Mouse (Mus musculus) fat pad, adult 2 months (tissue): Measurements from ENCODE around the gene Tmem92.

Experiments
- DNase-seq: peaks from one replicate; pipeline ENCODE4 v3.0.0-alpha.2; 2011; ENCODE audit warnings: low read depth, low spot score; ENCODE audit errors: extremely low read depth

Tmem92 gene

DNA sequence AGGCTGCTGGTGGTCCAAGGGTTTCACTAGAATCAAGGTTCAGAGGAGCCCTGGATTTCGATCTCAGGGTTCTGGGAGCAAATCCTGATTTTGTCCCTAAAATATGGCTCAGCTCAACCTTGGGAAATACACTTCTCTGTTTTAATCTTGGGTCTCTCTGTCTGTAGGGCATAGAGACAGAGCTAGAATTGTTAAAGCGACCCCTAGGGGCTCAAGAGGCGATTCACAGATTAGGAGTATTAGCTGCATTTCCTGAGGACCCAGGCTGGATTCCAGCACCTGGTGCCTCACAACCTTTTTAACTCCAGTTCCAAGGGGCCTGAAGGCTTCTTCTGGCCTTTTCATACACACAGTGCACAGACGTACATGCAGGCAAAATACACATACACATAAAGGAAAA is 52.9 kb downstream of the Tmem92 start:
- DNase-seq = no peak

DNA sequence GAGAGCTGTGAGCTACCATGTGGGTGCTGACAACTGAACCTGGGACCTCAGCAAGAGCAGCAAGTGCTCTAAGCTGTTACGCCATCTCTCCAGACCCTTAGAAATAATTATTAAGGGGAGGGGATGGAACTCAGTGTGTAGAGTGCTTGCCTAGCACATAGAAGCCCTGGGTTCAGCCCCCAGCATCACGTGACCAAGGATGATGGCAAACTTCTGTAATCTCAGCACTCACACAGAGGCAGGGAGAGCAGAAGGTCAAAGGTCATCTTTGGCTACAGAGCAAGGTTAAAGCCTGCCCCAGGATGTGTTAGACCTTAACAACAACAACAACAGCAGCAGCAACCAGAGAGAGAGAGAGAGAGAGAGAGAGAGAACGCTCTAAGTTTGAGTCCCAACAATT is 54.0 kb downstream of the Tmem92 start:
- DNase-seq = no peak

DNA sequence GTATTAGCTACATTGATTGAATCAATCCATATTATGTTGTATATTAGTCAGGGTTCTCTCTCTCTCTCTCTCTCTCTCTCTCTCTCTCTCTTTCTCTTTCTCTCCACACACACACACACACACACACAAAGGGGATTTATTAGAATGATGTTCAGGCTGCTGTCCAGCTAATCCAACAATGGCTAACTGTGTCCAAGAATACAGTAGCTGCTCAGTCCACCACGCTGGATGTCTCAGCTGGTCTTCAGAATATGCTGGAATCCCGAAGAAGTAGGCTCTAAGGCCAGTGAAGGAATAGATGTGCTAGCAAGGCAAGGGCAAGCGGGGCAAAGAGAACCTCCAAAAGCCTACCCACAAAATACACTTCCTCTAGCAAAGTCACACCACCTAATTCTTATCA is 55.2 kb downstream of the Tmem92 start:
- DNase-seq = no peak
